Comparison of ENCODE assay signal across 18 mouse cellular contexts in the genomic region with DNA sequence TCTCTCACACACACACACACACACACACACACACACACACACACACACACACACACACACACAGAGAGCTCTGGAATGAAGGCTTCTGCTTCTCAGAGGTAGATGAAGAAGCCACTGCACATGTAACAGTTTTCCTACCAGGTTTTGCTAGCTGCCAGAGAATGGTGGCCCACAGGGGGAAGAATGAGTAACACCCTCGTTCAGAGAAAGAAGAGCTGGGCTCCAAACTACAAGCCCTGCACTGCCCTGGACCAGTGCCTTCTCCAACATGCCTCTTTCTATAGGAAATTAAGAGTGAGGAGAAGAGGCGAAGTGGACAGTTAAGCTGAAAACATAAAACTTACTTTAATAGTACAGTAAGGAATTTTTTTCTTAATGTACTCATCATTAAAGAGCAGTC. TPM values are rescaled to one million over a fixed set of nuclear protein-coding genes. Genes with fewer than 3 reads are reported as not detected.
DNase-seq lines count a peak whose midpoint lies in the region; ATAC-seq and TF ChIP-seq lines count a peak whose summit lies in the region.
"Had no signal": no experiment of that assay in that cellular context is flagged by ENCODE, and none has a peak within 500 bp of the region (broad histone marks: within the 10 kb centered on the region; RNA-seq: fewer than 3 reads in every experiment).

No protein-coding gene starts in this region.

- H3K4me1 ChIP-seq in kidney, embryonic 16.5 days (ENCODE audit: insufficient read depth, low read length), result peaks cover 32% of the 10 kb centered on the region
- H3K4me1 ChIP-seq in stomach, embryonic 15.5 days, result peaks cover 7% of the 10 kb centered on the region; the same call in 1 of the 2 replicates
- no peaks in the 10 kb centered on the region; the same call in 1 of the 2 replicates for H3K4me1 ChIP-seq in stomach, postnatal 0 days (replicated peaks; ENCODE audit: control insufficient read depth, insufficient read depth)
- H3K4me1 ChIP-seq in embryonic facial prominence, embryonic 10.5 days, result peaks cover 60% of the 10 kb centered on the region
- H3K4me1 ChIP-seq in cerebellum, adult 2 months (ENCODE audit: control insufficient read depth, insufficient read depth, low read length), result no peaks in the 10 kb centered on the region; the same call in none of the 2 replicates

- no peak for DNase-seq in kidney, postnatal 14 days
- no peak for DNase-seq in stomach, postnatal 0 days (ENCODE audit: low spot score)
- DNase-seq in embryonic facial prominence, embryonic 10.5 days (ENCODE audit: low spot score), result peak; percentile 30
- no peak for DNase-seq in cerebellum, adult 2 months
- DNase-seq in retina, postnatal 1 day, result no peak
- DNase-seq: cerebellum, adult 18-20 months; gastrocnemius, postnatal 25 days; liver; lung, adult 18-20 months; lung, postnatal 36 days; right cerebral cortex, postnatal 4 days; thymus, postnatal 36 days had no signal

- no peaks in the 10 kb centered on the region for H3K9me3 ChIP-seq in kidney, embryonic 16.5 days (ENCODE audit: low read length)
- no peaks in the 10 kb centered on the region for H3K9me3 ChIP-seq in stomach, embryonic 15.5 days
- H3K9me3 ChIP-seq in stomach, postnatal 0 days (ENCODE audit: control insufficient read depth, low read length), result no peaks in the 10 kb centered on the region
- no peaks in the 10 kb centered on the region for H3K9me3 ChIP-seq in embryonic facial prominence, embryonic 10.5 days
- H3K9me3 ChIP-seq: forebrain, embryonic 15.5 days; G1E; heart, embryonic 10.5 days had no signal

- H3K27ac ChIP-seq in kidney, embryonic 16.5 days (ENCODE audit: low read length), result peak overlapping the region; percentile 84
- no peak overlapping the region for H3K27ac ChIP-seq in stomach, embryonic 15.5 days
- H3K27ac ChIP-seq in stomach, postnatal 0 days (replicated peaks), result no peak overlapping the region
- H3K27ac ChIP-seq in embryonic facial prominence, embryonic 10.5 days (replicated peaks), result no peak overlapping the region; the same call in 1 of the 2 replicates
- no peak overlapping the region; the same call in 1 of the 2 replicates for H3K27ac ChIP-seq in cerebellum, adult 2 months (ENCODE audit: insufficient read depth, low read length)
- H3K27ac ChIP-seq: forebrain, embryonic 15.5 days; heart, embryonic 10.5 days had no signal

- TF ChIP-seq POLR2A in cerebellum, adult 2 months (IDR thresholded peaks at IDR 0.05; ENCODE audit: borderline replicate concordance, insufficient read depth, low read length), result no peak

- WGBS in kidney, embryonic 16.5 days, result 38% methylated on average over 2 of the region's 2 CpGs
- WGBS in stomach, embryonic 15.5 days, result 43% methylated on average over 2 of the region's 2 CpGs
- WGBS in stomach, postnatal 0 days, result 43% methylated on average over 2 of the region's 2 CpGs
- WGBS in embryonic facial prominence, embryonic 10.5 days, result 57% methylated on average over 2 of the region's 2 CpGs
- WGBS in cerebellum, adult 2 months, result 49% methylated on average over 2 of the region's 2 CpGs

- H3K4me3 ChIP-seq in kidney, embryonic 16.5 days (ENCODE audit: low read length), result peak overlapping the region; percentile 15; the same call in 1 of the 2 replicates
- no peak overlapping the region for H3K4me3 ChIP-seq in stomach, embryonic 15.5 days (replicated peaks)
- H3K4me3 ChIP-seq in stomach, postnatal 0 days (ENCODE audit: low read depth, low read length), result no peak overlapping the region
- 0 out of 2 replicates have a peak overlapping the region, but pooled peaks have one; percentile 12 for H3K4me3 ChIP-seq in embryonic facial prominence, embryonic 10.5 days
- H3K4me3 ChIP-seq in cerebellum, adult 2 months (replicated peaks; ENCODE audit: insufficient read depth, low read depth, low read length), result no peak overlapping the region
- H3K4me3 ChIP-seq: forebrain, embryonic 15.5 days; heart, embryonic 10.5 days had no signal

- TF ChIP-seq CTCF in stomach, postnatal 0 days (IDR thresholded peaks at IDR 0.05; ENCODE audit: low read depth), result no peak
- TF ChIP-seq CTCF in cerebellum, adult 2 months (IDR thresholded peaks at IDR 0.05; ENCODE audit: borderline replicate concordance, insufficient read depth, low read depth, low read length), result no peak

- peaks cover 25% of the 10 kb centered on the region for H3K36me3 ChIP-seq in kidney, embryonic 16.5 days (ENCODE audit: insufficient read depth, low read length)
- peaks cover 18% of the 10 kb centered on the region for H3K36me3 ChIP-seq in stomach, embryonic 15.5 days
- peaks cover 8% of the 10 kb centered on the region for H3K36me3 ChIP-seq in stomach, postnatal 0 days (ENCODE audit: control insufficient read depth, insufficient read depth, low read length)
- peaks cover 34% of the 10 kb centered on the region for H3K36me3 ChIP-seq in embryonic facial prominence, embryonic 10.5 days (replicated peaks)

- ATAC-seq in kidney, embryonic 16.5 days (ENCODE audit: low FRiP score, low TSS enrichment), result peak; percentile 52
- no peak for ATAC-seq in stomach, embryonic 15.5 days (ENCODE audit: insufficient read depth, low FRiP score, low read depth)
- ATAC-seq in stomach, postnatal 0 days (ENCODE audit: low FRiP score, low TSS enrichment), result no peak
- ATAC-seq: CD4-positive, CD25-positive, alpha-beta regulatory T cell, adult 4 months; forebrain, embryonic 15.5 days had no signal

- no peak overlapping the region for H3K9ac ChIP-seq in kidney, embryonic 16.5 days (replicated peaks; ENCODE audit: low read length)
- no peak overlapping the region for H3K9ac ChIP-seq in stomach, embryonic 15.5 days
- no peak overlapping the region for H3K9ac ChIP-seq in stomach, postnatal 0 days (ENCODE audit: low read length)
- H3K9ac ChIP-seq: forebrain, embryonic 15.5 days had no signal

- no peak for TF ChIP-seq EP300 in stomach, postnatal 0 days (optimal IDR thresholded peaks at IDR 0.05)

- H3K4me2 ChIP-seq in kidney, embryonic 16.5 days (replicated peaks; ENCODE audit: low read depth, low read length), result peak overlapping the region; percentile 41
- H3K4me2 ChIP-seq in stomach, embryonic 15.5 days, result peak overlapping the region; percentile 16; the same call in 1 of the 2 replicates
- H3K4me2 ChIP-seq in stomach, postnatal 0 days (replicated peaks; ENCODE audit: low read depth), result no peak overlapping the region
- H3K4me2 ChIP-seq: forebrain, embryonic 15.5 days had no signal

- H3K27me3 ChIP-seq in kidney, embryonic 16.5 days (ENCODE audit: insufficient read depth, low read length), result no peaks in the 10 kb centered on the region
- H3K27me3 ChIP-seq in stomach, embryonic 15.5 days (replicated peaks), result no peaks in the 10 kb centered on the region
- no peaks in the 10 kb centered on the region for H3K27me3 ChIP-seq in stomach, postnatal 0 days (ENCODE audit: control insufficient read depth, insufficient read depth, low read length)
- H3K27me3 ChIP-seq in embryonic facial prominence, embryonic 10.5 days (replicated peaks; ENCODE audit: low read depth, poor library complexity, severe bottlenecking), result no peaks in the 10 kb centered on the region
- no peaks in the 10 kb centered on the region for H3K27me3 ChIP-seq in cerebellum, adult 2 months (ENCODE audit: control insufficient read depth, insufficient read depth, low read length)
- H3K27me3 ChIP-seq: forebrain, embryonic 15.5 days had no signal

RNA-seq across cellular contexts. Expression of a gene that starts 56.5 kb away (rescaled TPM):
- 34.6 and 37.4 TPM in 2 replicates for polyA plus RNA-seq in kidney, embryonic 16.5 days (2015; fragmentation: Nextera tagmentation; extraction: Ambion mirVana)
- polyA plus RNA-seq in stomach, embryonic 15.5 days (2015; fragmentation: Nextera tagmentation; extraction: Ambion mirVana), result 23.6 and 26.5 TPM in 2 replicates
- polyA plus RNA-seq in stomach, postnatal 0 days (2015; fragmentation: Nextera tagmentation; extraction: Ambion mirVana), result 12.1 and 12.7 TPM in 2 replicates
- 27.1 and 27.8 TPM in 2 replicates for polyA plus RNA-seq in embryonic facial prominence, embryonic 10.5 days (2016; fragmentation: Nextera tagmentation; extraction: Ambion mirVana)
- 26.1 and 28.0 TPM in 2 replicates for polyA plus RNA-seq in cerebellum, adult 2 months (2012; rRNA removed)

Comparison
In these comparisons a context has a peak if more than half of its experiments do, and no peak if none do; other contexts are left out.
1. H3K4me3 ChIP-seq: peak in kidney, embryonic 16.5 days (single experiment) and embryonic facial prominence, embryonic 10.5 days (single experiment); none in stomach, embryonic 15.5 days (single experiment), stomach, postnatal 0 days (single experiment) and cerebellum, adult 2 months (single experiment).